Mouse (Mus musculus): ENCODE measurements around the gene Mtch1.

DNA sequence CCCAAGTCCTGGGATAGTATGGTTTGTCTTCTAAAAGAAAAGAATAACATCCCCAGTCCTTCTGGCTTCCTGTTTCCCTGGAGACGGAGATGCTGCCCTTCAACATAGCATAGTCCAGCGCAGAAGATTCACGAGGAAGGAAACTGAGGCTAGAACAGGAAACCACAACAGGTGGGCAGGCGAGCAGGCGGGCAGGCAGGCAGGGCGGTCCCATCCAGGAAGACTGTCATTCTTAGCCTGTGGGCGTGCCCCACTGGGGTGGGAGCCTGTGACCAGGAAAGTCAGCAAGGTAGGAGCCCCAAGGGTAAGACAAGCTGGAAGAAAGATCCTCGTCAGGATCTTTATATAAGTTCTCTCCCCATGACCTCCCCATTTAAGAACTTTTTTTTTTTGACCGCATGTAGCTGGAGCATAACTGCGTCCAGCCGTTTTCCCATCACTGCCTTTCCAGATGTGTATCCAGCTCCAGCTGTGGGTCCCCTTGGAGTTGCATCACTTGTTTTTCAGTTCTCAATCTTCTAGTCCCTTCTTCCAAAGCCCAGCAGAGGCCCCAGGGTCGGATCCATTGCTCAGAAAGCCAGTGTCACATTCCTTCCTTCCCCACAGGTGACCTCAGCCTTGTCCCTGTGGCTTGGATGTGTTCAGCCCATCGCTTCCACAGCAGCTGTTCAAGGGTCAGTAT is 43.2 kb downstream of the Mtch1 start:
- no peak for TF ChIP-seq MYOG (IDR thresholded peaks at IDR 0.05; ENCODE audit: control insufficient read depth in 1 of 3, insufficient read depth in 1 of 3, insufficient read length in 2 of 3, low read depth in 2 of 3)
- no peak for TF ChIP-seq POLR2A (IDR thresholded peaks at IDR 0.05; ENCODE audit: insufficient read length, low read depth)
- no peak for TF ChIP-seq E2F4 (IDR thresholded peaks at IDR 0.05; ENCODE audit: insufficient read depth)
- TF ChIP-seq USF1 (IDR thresholded peaks at IDR 0.05; ENCODE audit: low read depth), result no peak
- no peak for TF ChIP-seq MAX (IDR thresholded peaks at IDR 0.05; ENCODE audit: low read depth)
- no peak for TF ChIP-seq CEBPB (IDR thresholded peaks at IDR 0.05; ENCODE audit: insufficient read depth, poor library complexity, severe bottlenecking)
- TF ChIP-seq TCF12 (IDR thresholded peaks at IDR 0.05; ENCODE audit: insufficient read depth, poor library complexity, severe bottlenecking), result no peak
- TF ChIP-seq POLR2AphosphoS2 (IDR thresholded peaks at IDR 0.05; ENCODE audit: insufficient read length, low read depth), result no peak
- no peak for TF ChIP-seq MYOD1 (IDR thresholded peaks at IDR 0.05; ENCODE audit: control insufficient read depth in 1 of 3, insufficient read length in 2 of 3, low read depth in 2 of 3)

All from myocyte (in vitro differentiated cells).